In the genomic region with DNA sequence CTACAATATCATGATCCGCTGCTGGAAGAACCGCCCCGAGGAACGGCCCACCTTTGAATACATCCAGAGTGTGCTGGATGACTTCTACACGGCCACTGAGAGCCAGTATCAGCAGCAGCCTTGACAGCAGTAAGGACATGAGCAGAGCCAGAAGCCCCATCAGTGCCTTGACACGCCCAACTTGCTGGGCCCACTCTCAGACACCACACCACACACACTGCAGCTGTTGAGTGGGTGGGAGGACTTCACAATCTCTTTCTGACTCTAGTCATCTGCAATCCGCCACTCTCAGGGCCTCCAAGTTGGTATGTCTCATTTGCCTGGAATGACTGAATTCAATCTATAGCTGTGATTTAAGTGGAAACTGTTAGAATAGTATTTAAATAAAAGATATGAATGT, we compare ENCODE assay signal across 20 mouse cellular contexts. TPM values are rescaled to one million over a fixed set of nuclear protein-coding genes. Genes with fewer than 3 reads are reported as not detected.
DNase-seq lines count a peak whose midpoint lies in the region; ATAC-seq lines count a peak whose summit lies in the region.
"Had no signal": no experiment of that assay in that cellular context is flagged by ENCODE, and none has a peak within 500 bp of the region (broad histone marks: within the 10 kb centered on the region; RNA-seq: fewer than 3 reads in every experiment).

No protein-coding gene starts in this region.

- H3K9ac ChIP-seq in heart, embryonic 13.5 days, result 0 out of 2 replicates have a peak overlapping the region, but pooled peaks have one; percentile 33
- no peak overlapping the region for H3K9ac ChIP-seq in heart, embryonic 11.5 days (ENCODE audit: low read depth, low read length)
- H3K9ac ChIP-seq: embryonic facial prominence, embryonic 13.5 days; forebrain, embryonic 12.5 days; hindbrain, embryonic 13.5 days had no signal

- WGBS in heart, embryonic 13.5 days, result 32% methylated on average over 7 of the region's 7 CpGs
- 40% methylated on average over 7 of the region's 7 CpGs for WGBS in heart, embryonic 11.5 days (ENCODE audit: insufficient replicate concordance)

- peak; percentile 30 to 56 for DNase-seq in frontal cortex, adult 2 months (ENCODE audit: extremely low spot score in 1 of 2, low spot score in 1 of 2)
- DNase-seq in frontal cortex, postnatal 14 days (ENCODE audit: low spot score in 2 of 2), result no peak
- DNase-seq in right cerebral cortex, adult 2 months (ENCODE audit: low spot score in 2 of 2), result peak; percentile 30 to 38
- no peak for DNase-seq in right cerebral cortex, postnatal 10 days (ENCODE audit: low spot score in 2 of 2)
- no peak for DNase-seq in gastrocnemius, postnatal 14 days
- DNase-seq: adrenal gland, postnatal 10 days; cerebellum, adult 9-11 months; cerebellum, postnatal 36 days; gastrocnemius, adult 2 months; gastrocnemius, postnatal 36 days; heart, adult 18-20 months; heart, postnatal 14 days had no signal

- intact Hi-C loops in gastrocnemius, postnatal 14 days (cut with DNase I; ENCODE audit: low total_unique reads), result loop anchor here (10.0 kb wide), 1 partner anchor 274 kb away; no protein-coding TSS in a partner anchor

- no peak overlapping the region for H3K4me2 ChIP-seq in heart, embryonic 13.5 days
- no peak overlapping the region for H3K4me2 ChIP-seq in heart, embryonic 11.5 days
- H3K4me2 ChIP-seq: embryonic facial prominence, embryonic 13.5 days; forebrain, embryonic 12.5 days; hindbrain, embryonic 13.5 days had no signal

- H3K27ac ChIP-seq in heart, embryonic 13.5 days (replicated peaks), result no peak overlapping the region
- no peak overlapping the region for H3K27ac ChIP-seq in heart, embryonic 11.5 days (ENCODE audit: low read depth, low read length)
- H3K27ac ChIP-seq: embryonic facial prominence, embryonic 13.5 days; forebrain, embryonic 12.5 days; gastrocnemius, adult 2 months; hindbrain, embryonic 13.5 days; hindbrain, postnatal 0 days had no signal

- peaks cover 20% of the 10 kb centered on the region for H3K27me3 ChIP-seq in heart, embryonic 13.5 days (replicated peaks)
- peaks cover 3% of the 10 kb centered on the region; the same call in 1 of the 2 replicates for H3K27me3 ChIP-seq in heart, embryonic 11.5 days (ENCODE audit: control insufficient read depth, insufficient read depth, low read length)
- H3K27me3 ChIP-seq: hindbrain, embryonic 13.5 days had no signal

- H3K9me3 ChIP-seq in heart, embryonic 13.5 days, result no peaks in the 10 kb centered on the region
- no peaks in the 10 kb centered on the region for H3K9me3 ChIP-seq in heart, embryonic 11.5 days (replicated peaks; ENCODE audit: control insufficient read depth, low read length)
- H3K9me3 ChIP-seq: embryonic facial prominence, embryonic 13.5 days; forebrain, embryonic 12.5 days; hindbrain, embryonic 13.5 days had no signal

- no peak for ATAC-seq in heart, embryonic 13.5 days (ENCODE audit: extremely low read depth, insufficient number of reproducible peaks, low FRiP score, low TSS enrichment)
- ATAC-seq in heart, embryonic 11.5 days (replicated peaks; ENCODE audit: insufficient number of reproducible peaks, low FRiP score, low TSS enrichment), result no peak
- ATAC-seq: forebrain, embryonic 16.5 days; hindbrain, postnatal 0 days had no signal

- H3K36me3 ChIP-seq in heart, embryonic 13.5 days, result no peaks in the 10 kb centered on the region
- H3K36me3 ChIP-seq in heart, embryonic 11.5 days (ENCODE audit: control insufficient read depth, insufficient read depth, low read length), result no peaks in the 10 kb centered on the region
- H3K36me3 ChIP-seq: embryonic facial prominence, embryonic 13.5 days; forebrain, embryonic 12.5 days; hindbrain, embryonic 13.5 days had no signal

- peaks cover 6% of the 10 kb centered on the region for H3K4me1 ChIP-seq in heart, embryonic 13.5 days
- H3K4me1 ChIP-seq in heart, embryonic 11.5 days (ENCODE audit: control insufficient read depth, insufficient read depth, low read length), result peaks cover 3% of the 10 kb centered on the region
- H3K4me1 ChIP-seq: embryonic facial prominence, embryonic 13.5 days; forebrain, embryonic 12.5 days; hindbrain, embryonic 13.5 days had no signal

- H3K4me3 ChIP-seq in heart, embryonic 13.5 days, result no peak overlapping the region
- H3K4me3 ChIP-seq in heart, embryonic 11.5 days (ENCODE audit: low read depth, low read length), result no peak overlapping the region
- H3K4me3 ChIP-seq: embryonic facial prominence, embryonic 13.5 days; forebrain, embryonic 12.5 days; gastrocnemius, adult 2 months; hindbrain, embryonic 13.5 days had no signal

RNA-seq across cellular contexts. Expression of a gene that starts 10.1 kb away (rescaled TPM):
- polyA plus RNA-seq in frontal cortex, adult 2 months (2012; rRNA removed), result 69.2 and 70.6 TPM in 2 replicates
- 59.0 and 63.0 TPM in 2 replicates for polyA plus RNA-seq in heart, embryonic 13.5 days (2015; fragmentation: Nextera tagmentation; extraction: Ambion mirVana)
- 73.2 and 75.8 TPM in 2 replicates for polyA plus RNA-seq in heart, embryonic 11.5 days (2014; fragmentation: Nextera tagmentation; extraction: Ambion mirVana)
- total RNA-seq in gastrocnemius, postnatal 14 days (2021), result 10 to 100 TPM; 38.2 to 41.7 TPM

RNA-seq across cellular contexts. Expression of a gene that starts 42.8 kb away (rescaled TPM):
- 2.2 and 2.9 TPM in 2 replicates for polyA plus RNA-seq in frontal cortex, adult 2 months (2012; rRNA removed)
- 1.8 and 2.2 TPM in 2 replicates for polyA plus RNA-seq in heart, embryonic 13.5 days (2015; fragmentation: Nextera tagmentation; extraction: Ambion mirVana)
- 0.87 and 1.6 TPM in 2 replicates for polyA plus RNA-seq in heart, embryonic 11.5 days (2014; fragmentation: Nextera tagmentation; extraction: Ambion mirVana)
- under 1 TPM; 0.60 to 0.76 TPM for total RNA-seq in gastrocnemius, postnatal 14 days (2021)
- total RNA-seq: MEL had no signal

Comparison
In these comparisons a context has a peak if more than half of its experiments do, and no peak if none do; other contexts are left out.
1. DNase-seq: peak in frontal cortex, adult 2 months (2 of 2) and right cerebral cortex, adult 2 months (2 of 2); none in frontal cortex, postnatal 14 days (0 of 2), right cerebral cortex, postnatal 10 days (0 of 2) and gastrocnemius, postnatal 14 days (single experiment).